Mouse (Mus musculus) myocyte (in vitro differentiated cells): ENCODE results near the gene A930009A15Rik.

ENCODE experiments used
- E2F4 ChIP-seq: IDR thresholded peaks from one replicate; pipeline ENCODE4 v1.6.1; 2011; ENCODE audit warnings: mild to moderate bottlenecking, control low read depth, moderate library complexity; ENCODE audit not compliant: insufficient read depth
- MAX ChIP-seq: IDR thresholded peaks from one replicate; pipeline ENCODE4 v1.6.1; 2011; ENCODE audit warnings: low read depth, mild to moderate bottlenecking, control low read depth
- POLR2A ChIP-seq: IDR thresholded peaks from one replicate; pipeline ENCODE4 v1.6.1; 2011; ENCODE audit warnings: low read depth, mild to moderate bottlenecking, control low read depth, moderate library complexity; ENCODE audit not compliant: insufficient read length
- REST ChIP-seq: IDR thresholded peaks from one replicate; pipeline ENCODE4 v1.6.1; 2011; ENCODE audit warnings: mild to moderate bottlenecking, control low read depth, moderate library complexity; ENCODE audit not compliant: insufficient read depth, insufficient read length
- TCF3 ChIP-seq: IDR thresholded peaks from one replicate; pipeline ENCODE4 v1.6.1; 2011; ENCODE audit warnings: low read depth, control low read depth; ENCODE audit not compliant: insufficient read length

GRCm38 (mm10) chr10:115593651-115594050, 23.9 kb downstream of the A930009A15Rik start:
- no peak for TF ChIP-seq E2F4
- no peak for TF ChIP-seq TCF3
- TF ChIP-seq POLR2A = no peak
- no peak for TF ChIP-seq MAX
- TF ChIP-seq REST = no peak
